Comparison of ENCODE assay signal across 28 mouse cellular contexts in genomic region chr17:3435299-3435698, GRCm38 (mm10).
DNase-seq lines count a peak whose midpoint lies in the region; ATAC-seq and TF ChIP-seq lines count a peak whose summit lies in the region.
"Had no signal": no experiment of that assay in that cellular context is flagged by ENCODE, and none has a peak within 500 bp of the region (broad histone marks: within the 10 kb centered on the region; RNA-seq: fewer than 3 reads in every experiment).

No protein-coding gene starts in this region.

- H3K4me3 ChIP-seq in liver, embryonic 12.5 days: no peak overlapping the region
- H3K4me3 ChIP-seq in liver, embryonic 13.5 days (replicated peaks): no peak overlapping the region
- H3K4me3 ChIP-seq in liver, embryonic 16.5 days (ENCODE audit: low read depth, low read length): no peak overlapping the region
- H3K4me3 ChIP-seq in stomach, postnatal 0 days (ENCODE audit: low read depth, low read length): no peak overlapping the region
- H3K4me3 ChIP-seq: embryonic facial prominence, embryonic 10.5 days; embryonic facial prominence, embryonic 13.5 days; erythroblast, embryonic 14.5 days; forebrain, embryonic 12.5 days; hindbrain, embryonic 10.5 days; hindbrain, embryonic 13.5 days had no signal

- no peak overlapping the region for H3K9ac ChIP-seq in liver, embryonic 12.5 days
- no peak overlapping the region for H3K9ac ChIP-seq in liver, embryonic 13.5 days
- H3K9ac ChIP-seq in liver, embryonic 16.5 days (ENCODE audit: low read depth, low read length): no peak overlapping the region
- H3K9ac ChIP-seq in stomach, postnatal 0 days (ENCODE audit: low read length): no peak overlapping the region
- H3K9ac ChIP-seq: embryonic facial prominence, embryonic 13.5 days; forebrain, embryonic 12.5 days; hindbrain, embryonic 13.5 days had no signal

- no peaks in the 10 kb centered on the region; the same call in 1 of the 2 replicates for H3K27me3 ChIP-seq in liver, embryonic 12.5 days (replicated peaks)
- H3K27me3 ChIP-seq in liver, embryonic 13.5 days: no peaks in the 10 kb centered on the region
- H3K27me3 ChIP-seq in liver, embryonic 16.5 days (ENCODE audit: control insufficient read depth, insufficient read depth, low read depth, low read length): no peaks in the 10 kb centered on the region; the same call in 1 of the 2 replicates
- H3K27me3 ChIP-seq in stomach, postnatal 0 days (ENCODE audit: control insufficient read depth, insufficient read depth, low read length): no peaks in the 10 kb centered on the region
- H3K27me3 ChIP-seq: embryonic facial prominence, embryonic 13.5 days; forebrain, embryonic 12.5 days; hindbrain, embryonic 13.5 days had no signal

- DNase-seq in liver: no peak
- DNase-seq in liver, embryonic 13.5 days: no peak
- DNase-seq in stomach, postnatal 0 days (ENCODE audit: low spot score): no peak
- no peak for DNase-seq in thymus, postnatal 14 days
- DNase-seq in ovary, postnatal 10 days (ENCODE audit: low spot score): no peak
- DNase-seq: adrenal gland, adult 8-10 months; adrenal gland, postnatal 36 days; cerebellum, adult 2 months; cerebellum, adult 9-11 months; cerebellum, postnatal 25 days; embryo, embryonic 11 days; gastrocnemius, postnatal 10 days; gastrocnemius, postnatal 36 days; heart, postnatal 10 days; heart, postnatal 36 days had no signal

- no peak for TF ChIP-seq EP300 in stomach, postnatal 0 days (optimal IDR thresholded peaks at IDR 0.05)

- peaks cover 8% of the 10 kb centered on the region; the same call in 1 of the 2 replicates for H3K4me1 ChIP-seq in liver, embryonic 12.5 days
- no peaks in the 10 kb centered on the region; the same call in 1 of the 2 replicates for H3K4me1 ChIP-seq in liver, embryonic 13.5 days (replicated peaks)
- H3K4me1 ChIP-seq in liver, embryonic 16.5 days (ENCODE audit: control insufficient read depth, low read depth, low read length): no peaks in the 10 kb centered on the region
- no peaks in the 10 kb centered on the region for H3K4me1 ChIP-seq in stomach, postnatal 0 days (replicated peaks; ENCODE audit: control insufficient read depth, insufficient read depth)
- H3K4me1 ChIP-seq: forebrain, embryonic 12.5 days; hindbrain, embryonic 13.5 days had no signal

- WGBS in liver, embryonic 12.5 days (ENCODE audit: insufficient replicate concordance): 22% methylated on average over 1 of the region's 1 CpGs
- WGBS in liver, embryonic 13.5 days (ENCODE audit: insufficient replicate concordance): 25% methylated on average over 1 of the region's 1 CpGs
- WGBS in liver, embryonic 16.5 days (ENCODE audit: insufficient replicate concordance): 21% methylated on average over 1 of the region's 1 CpGs
- 61% methylated on average over 1 of the region's 1 CpGs for WGBS in stomach, postnatal 0 days

- TF ChIP-seq CTCF in stomach, postnatal 0 days (IDR thresholded peaks at IDR 0.05; ENCODE audit: low read depth): no peak

- peak; percentile 63; the same call in 1 of the 2 replicates for ATAC-seq in liver, embryonic 12.5 days
- peak; percentile 70 for ATAC-seq in liver, embryonic 13.5 days (ENCODE audit: low read depth)
- ATAC-seq in liver, embryonic 16.5 days (ENCODE audit: low read depth): peak; percentile 43; the same call in 1 of the 2 replicates
- no peak for ATAC-seq in stomach, postnatal 0 days (ENCODE audit: low FRiP score, low TSS enrichment)
- ATAC-seq: activated CD4-positive, CD25-positive, alpha-beta regulatory T cell, adult 4 months; CD4-positive, CD25-positive, alpha-beta regulatory T cell, adult 4 months; forebrain, embryonic 16.5 days; hindbrain, embryonic 16.5 days had no signal

- H3K9me3 ChIP-seq in liver, embryonic 12.5 days (replicated peaks): no peaks in the 10 kb centered on the region
- no peaks in the 10 kb centered on the region for H3K9me3 ChIP-seq in liver, embryonic 13.5 days (replicated peaks)
- H3K9me3 ChIP-seq in liver, embryonic 16.5 days (replicated peaks; ENCODE audit: control insufficient read depth, low read length): no peaks in the 10 kb centered on the region
- no peaks in the 10 kb centered on the region for H3K9me3 ChIP-seq in stomach, postnatal 0 days (ENCODE audit: control insufficient read depth, low read length)
- H3K9me3 ChIP-seq: embryonic facial prominence, embryonic 10.5 days; embryonic facial prominence, embryonic 13.5 days; forebrain, embryonic 12.5 days; hindbrain, embryonic 10.5 days; hindbrain, embryonic 13.5 days had no signal

- H3K27ac ChIP-seq in liver, embryonic 12.5 days: no peak overlapping the region
- H3K27ac ChIP-seq in liver, embryonic 13.5 days: no peak overlapping the region
- no peak overlapping the region for H3K27ac ChIP-seq in liver, embryonic 16.5 days (ENCODE audit: low read length)
- H3K27ac ChIP-seq in stomach, postnatal 0 days (replicated peaks): no peak overlapping the region
- H3K27ac ChIP-seq: embryonic facial prominence, embryonic 10.5 days; embryonic facial prominence, embryonic 13.5 days; forebrain, embryonic 12.5 days; hindbrain, embryonic 10.5 days; hindbrain, embryonic 13.5 days had no signal

- no peak overlapping the region for H3K4me2 ChIP-seq in liver, embryonic 12.5 days
- H3K4me2 ChIP-seq in liver, embryonic 13.5 days: no peak overlapping the region
- no peak overlapping the region for H3K4me2 ChIP-seq in liver, embryonic 16.5 days (ENCODE audit: low read depth, low read length)
- H3K4me2 ChIP-seq in stomach, postnatal 0 days (replicated peaks; ENCODE audit: low read depth): no peak overlapping the region
- H3K4me2 ChIP-seq: embryonic facial prominence, embryonic 13.5 days; forebrain, embryonic 12.5 days; heart, embryonic 11.5 days; hindbrain, embryonic 13.5 days had no signal

- no peaks in the 10 kb centered on the region for H3K36me3 ChIP-seq in liver, embryonic 12.5 days
- H3K36me3 ChIP-seq in liver, embryonic 13.5 days: no peaks in the 10 kb centered on the region
- H3K36me3 ChIP-seq in liver, embryonic 16.5 days (ENCODE audit: control insufficient read depth, insufficient read depth): no peaks in the 10 kb centered on the region
- no peaks in the 10 kb centered on the region for H3K36me3 ChIP-seq in stomach, postnatal 0 days (ENCODE audit: control insufficient read depth, insufficient read depth, low read length)
- H3K36me3 ChIP-seq: embryonic facial prominence, embryonic 10.5 days; forebrain, embryonic 12.5 days; hindbrain, embryonic 10.5 days; hindbrain, embryonic 13.5 days had no signal
